In the genomic region with DNA sequence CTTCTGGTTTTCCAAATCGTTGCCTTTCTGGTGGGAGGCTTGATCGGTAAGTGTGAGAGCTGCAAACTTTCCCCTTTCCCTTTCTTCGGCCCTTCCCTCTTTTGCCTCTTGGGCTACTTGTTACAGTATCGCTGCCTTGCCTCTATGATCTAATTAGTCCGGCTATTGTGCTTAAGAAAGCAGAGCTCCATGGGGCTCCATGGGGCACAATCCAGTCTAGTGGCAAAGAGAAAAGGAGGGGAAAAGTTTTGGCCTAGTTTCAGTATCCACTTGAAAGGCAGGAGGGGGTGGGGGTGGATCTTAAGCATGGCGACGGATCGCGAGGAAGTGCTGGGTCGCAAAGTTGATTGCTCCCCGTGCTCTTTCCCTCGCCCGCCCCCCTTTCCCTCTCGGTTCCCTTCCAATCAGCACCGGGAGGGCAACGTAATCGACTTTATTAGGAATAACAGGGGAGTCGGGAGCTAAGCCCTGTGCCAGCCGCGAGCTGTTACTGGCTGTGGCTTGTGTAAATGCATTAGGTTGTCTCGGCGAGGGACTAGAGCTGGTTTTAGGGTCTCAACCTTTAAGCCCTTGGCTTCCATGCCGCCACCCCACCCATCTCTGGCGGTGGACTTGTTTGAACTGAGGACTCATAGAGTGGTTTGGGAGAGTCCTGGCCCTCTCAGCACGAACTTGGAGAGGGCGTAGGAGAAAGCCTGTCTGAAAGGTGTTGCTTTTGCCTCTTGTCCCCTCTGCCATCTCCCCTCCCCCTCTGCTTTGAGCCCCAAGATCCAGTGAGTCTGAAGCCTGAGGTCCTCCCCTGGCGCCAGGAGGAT, we compare ENCODE assay signal across 8 mouse cellular contexts. TPM values are rescaled to one million over a fixed set of nuclear protein-coding genes. Genes with fewer than 3 reads are reported as not detected.
DNase-seq lines count a peak whose midpoint lies in the region; TF ChIP-seq lines count a peak whose summit lies in the region.

No protein-coding gene starts in this region.

- peak; percentile 76 for DNase-seq in R1 (ENCODE audit: low read depth, low spot score)
- DNase-seq in gastrocnemius, postnatal 14 days = peak; percentile 55
- DNase-seq in hindlimb bud, embryonic 11.5 days (ENCODE audit: extremely low spot score, low read depth, low spot score) = peak; percentile 37
- peak; percentile 10 to 20 for DNase-seq in left cerebral cortex, adult 18-20 months (ENCODE audit: low spot score in 2 of 2)
- DNase-seq in lung, postnatal 4 days = peak; percentile 77 to 85
- peak; percentile 75 for DNase-seq in retina, postnatal 1 day
- peak; percentile 57 to 61 for DNase-seq in urinary bladder, postnatal 36 days (ENCODE audit: low spot score in 2 of 2)

- H3K4me1 ChIP-seq in cortical plate, adult 2 months (ENCODE audit: control insufficient read depth, insufficient read depth, low read length) = no peaks in the 10 kb centered on the region; the same call in 1 of the 2 replicates

- no peak for TF ChIP-seq POLR2A in cortical plate, adult 2 months (IDR thresholded peaks at IDR 0.05; ENCODE audit: extremely low read depth, insufficient read depth, low read length)

- H3K27ac ChIP-seq in cortical plate, adult 2 months (ENCODE audit: insufficient read depth, low read length) = peak overlapping the region; percentile 73

- intact Hi-C loops in gastrocnemius, postnatal 14 days (cut with DNase I; ENCODE audit: low total_unique reads) = no loop called here

- TF ChIP-seq CTCF in cortical plate, adult 2 months (IDR thresholded peaks at IDR 0.05; ENCODE audit: extremely low read depth, insufficient read depth, low read length) = no peak

- peak overlapping the region; percentile 97 for H3K4me3 ChIP-seq in cortical plate, adult 2 months (ENCODE audit: insufficient read depth, low read length)

RNA-seq across cellular contexts. Expression of a gene that starts 0.7 kb away (rescaled TPM):
- polyA plus RNA-seq in cortical plate, adult 2 months (2012; rRNA removed) = 29.7 and 32.2 TPM in 2 replicates
- total RNA-seq in gastrocnemius, postnatal 14 days (2021) = 10 to 100 TPM; 25.3 to 30.9 TPM
- 10 to 100 TPM; 39.7 to 40.5 TPM for total RNA-seq in left cerebral cortex, adult 18-20 months (2021)

Comparison
In these comparisons a context has a peak if more than half of its experiments do, and no peak if none do; other contexts are left out.
1. Peak in every context shown above with its lines: DNase-seq, H3K4me3 ChIP-seq and H3K27ac ChIP-seq.
2. DNase-seq: peak in every context shown above with its lines; median percentile 81 in lung, postnatal 4 days; 76 in R1; 75 in retina, postnatal 1 day; 59 in urinary bladder, postnatal 36 days; 55 in gastrocnemius, postnatal 14 days; 37 in hindlimb bud, embryonic 11.5 days; 15 in left cerebral cortex, adult 18-20 months.